Mouse (Mus musculus) cerebellum, adult 9-10 months (tissue): ENCODE results near the gene Unk.

Experiments used
- DNase-seq: peaks from one replicate; pipeline ENCODE4 v3.0.0; 2022

The Unk gene

DNA sequence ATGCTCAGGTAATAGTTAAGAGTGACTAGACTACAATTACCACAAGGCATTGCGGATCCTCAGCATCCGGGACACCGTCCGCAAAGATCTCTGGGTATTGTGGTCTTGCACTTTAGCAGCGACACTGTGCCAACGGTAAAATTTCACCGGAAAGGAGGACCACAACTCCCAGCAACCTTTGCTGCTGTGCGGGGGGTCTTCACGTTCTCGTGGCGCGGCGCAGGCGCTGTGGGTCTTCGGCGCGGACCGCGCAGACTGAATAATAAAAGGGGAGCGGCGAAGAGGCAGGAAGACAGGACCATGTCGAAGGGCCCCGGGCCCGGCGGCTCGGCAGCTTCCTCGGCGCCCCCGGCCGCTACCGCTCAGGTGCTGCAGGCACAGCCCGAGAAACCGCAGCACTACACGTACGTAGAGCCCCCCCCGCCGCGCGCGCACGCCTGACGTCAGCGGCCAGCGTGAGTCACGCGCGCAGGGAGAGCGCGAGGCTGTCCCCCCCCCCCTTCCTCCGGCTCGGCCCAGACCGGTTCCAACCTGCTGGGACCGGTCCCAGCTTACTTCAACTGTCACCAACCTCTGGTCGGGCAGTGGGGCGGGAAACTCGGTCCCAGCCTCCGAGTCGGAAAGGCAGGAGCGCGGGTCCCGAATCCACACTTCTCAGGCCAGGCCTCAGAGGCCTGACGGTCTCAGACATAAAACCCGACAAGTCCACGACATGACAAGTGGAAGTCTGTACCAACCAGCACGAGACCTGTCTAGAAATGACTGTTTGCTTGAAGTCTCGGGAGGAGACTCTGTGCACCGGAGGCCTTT lies at the start of gene Unk:
Unk (plus strand) TSS at position 235 of the 810 bp plus-strand sequence.
- peak; percentile 100 for DNase-seq

DNA sequence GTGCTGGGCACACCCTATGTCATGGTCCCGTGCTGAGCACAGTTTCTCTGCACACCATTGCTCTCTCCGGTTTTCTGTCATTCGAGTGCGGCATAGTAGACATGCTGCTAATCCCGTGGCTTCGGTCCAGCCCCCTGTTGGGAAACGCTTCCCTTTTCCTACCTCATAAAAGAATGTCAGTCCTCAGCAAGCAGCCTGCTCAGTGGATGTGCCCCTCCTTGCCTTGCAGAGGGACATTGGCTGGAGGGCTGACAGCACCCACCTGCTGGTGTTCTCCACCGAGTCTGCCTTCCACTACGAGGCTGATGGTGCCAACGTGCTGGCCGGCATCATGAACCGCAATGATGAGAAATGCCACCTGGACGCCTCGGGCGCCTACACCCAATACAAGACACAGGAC lies 47.6 kb upstream of the Unk start:
- DNase-seq, result peak; percentile 61

DNA sequence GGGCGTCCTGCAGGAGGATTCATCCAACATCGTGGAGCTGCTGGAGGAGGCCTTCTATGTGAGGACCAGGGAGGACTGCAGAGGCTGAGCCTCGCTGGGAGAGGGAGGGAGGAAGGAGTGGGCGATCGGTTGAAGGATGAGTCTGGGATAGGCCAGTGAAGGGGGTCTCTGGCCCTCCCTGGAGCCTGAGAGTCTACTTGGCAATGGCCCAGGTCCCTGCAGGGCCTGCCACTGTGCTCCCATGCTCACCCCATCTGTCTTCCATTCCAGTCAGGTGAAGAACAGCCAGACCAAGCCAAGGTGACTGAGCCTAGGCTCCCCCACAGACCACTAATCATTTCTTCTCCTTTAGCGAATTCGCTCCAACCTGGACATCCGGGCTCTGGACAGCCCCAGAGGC lies 46.8 kb upstream of the Unk start:
- no peak for DNase-seq

DNA sequence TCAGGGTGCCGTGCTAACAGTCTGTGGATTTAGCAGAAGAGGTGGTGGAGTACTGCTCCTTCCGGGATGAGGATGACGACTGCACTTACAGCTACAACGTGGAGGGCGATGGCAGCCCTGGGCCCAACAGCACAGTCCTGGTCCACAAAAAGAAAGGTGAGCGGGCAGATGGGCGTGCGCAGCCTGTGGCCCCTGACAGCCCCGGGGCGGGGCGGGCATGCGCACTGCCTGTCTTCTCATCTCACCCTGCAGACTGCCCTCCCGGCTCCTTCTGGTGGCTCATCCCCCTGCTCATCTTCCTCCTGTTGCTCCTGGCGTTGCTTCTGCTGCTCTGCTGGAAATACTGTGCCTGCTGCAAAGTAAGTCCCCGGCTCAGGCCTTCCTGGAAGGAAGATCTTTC lies 40.4 kb upstream of the Unk start:
- no peak for DNase-seq

DNA sequence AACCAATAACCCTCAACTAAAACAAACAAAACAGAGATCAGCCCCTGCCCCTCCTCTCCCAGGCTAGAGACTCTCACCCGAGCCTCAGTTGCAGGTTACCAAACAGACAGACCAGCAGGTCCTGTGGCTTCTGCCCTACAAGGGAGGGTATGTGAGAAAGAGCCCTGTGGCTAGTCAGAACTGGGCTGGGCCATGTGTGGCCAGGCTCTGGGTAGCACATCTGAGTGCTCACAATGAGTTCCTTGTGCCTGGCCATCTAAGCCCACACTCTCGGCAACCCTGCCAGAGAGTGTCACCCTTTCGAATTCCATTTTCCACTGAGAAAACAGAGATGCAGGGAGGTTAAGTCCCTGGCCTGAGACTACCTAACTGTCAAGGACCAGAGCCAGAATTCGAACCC lies 38.0 kb upstream of the Unk start:
- no peak for DNase-seq

DNA sequence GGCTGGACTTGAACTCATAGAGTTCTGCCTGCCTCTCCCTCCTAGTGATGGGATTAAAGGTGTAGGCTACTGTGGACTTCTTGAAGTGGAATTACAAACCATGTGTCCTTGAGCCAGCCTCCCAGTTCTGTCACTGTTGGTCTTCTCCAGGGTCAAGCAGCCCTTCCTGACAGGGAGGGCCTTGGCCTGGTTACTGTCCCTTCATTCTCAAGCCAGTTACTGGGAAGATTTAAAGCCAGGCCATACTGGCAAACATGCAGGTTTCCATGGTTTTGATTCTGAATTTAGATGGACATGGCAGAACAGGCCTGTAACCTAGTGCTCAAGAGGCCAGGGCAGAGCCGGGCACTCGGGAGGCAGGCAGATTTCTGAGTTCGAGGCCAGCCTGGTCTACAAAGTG lies 34.9 kb upstream of the Unk start:
- no peak for DNase-seq

DNA sequence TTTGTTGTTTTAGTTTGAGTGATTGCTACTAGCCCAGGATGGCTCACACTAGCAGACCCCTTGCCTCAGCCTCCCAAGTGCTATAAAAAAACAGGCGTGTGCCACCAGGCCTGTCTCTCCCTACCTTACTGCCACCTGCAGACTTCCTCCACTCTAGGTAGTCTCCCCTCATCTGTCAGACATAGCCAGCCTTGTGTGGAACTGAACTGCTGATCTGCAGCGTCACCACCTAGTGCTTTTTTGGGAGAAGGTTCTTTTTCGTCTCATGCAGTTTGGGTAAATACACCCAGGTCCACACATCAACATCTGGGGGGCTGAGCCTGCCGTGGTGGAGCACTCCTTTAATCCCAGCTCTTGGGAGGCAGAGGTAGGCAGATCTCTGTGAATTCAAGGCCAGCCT lies 33.1 kb upstream of the Unk start:
- DNase-seq, result no peak

DNA sequence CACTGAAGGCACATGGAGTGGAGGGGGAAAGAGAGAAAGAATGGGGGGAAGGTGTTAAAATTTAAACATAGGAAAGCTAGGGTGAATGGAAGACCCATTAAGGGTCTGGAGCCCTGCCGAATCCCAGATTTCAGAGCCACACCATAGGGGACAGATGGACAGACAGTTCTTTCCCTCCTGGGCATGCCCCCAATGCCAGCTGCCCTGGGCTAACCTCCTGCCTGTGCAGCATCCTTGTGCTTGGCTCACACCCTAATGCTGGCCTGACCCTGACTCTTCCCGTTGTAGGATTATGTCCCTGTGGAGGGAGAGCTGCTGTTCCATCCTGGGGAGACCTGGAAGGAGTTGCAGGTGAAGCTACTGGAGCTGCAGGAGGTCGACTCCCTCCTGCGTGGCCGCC lies 32.5 kb upstream of the Unk start:
- no peak for DNase-seq

DNA sequence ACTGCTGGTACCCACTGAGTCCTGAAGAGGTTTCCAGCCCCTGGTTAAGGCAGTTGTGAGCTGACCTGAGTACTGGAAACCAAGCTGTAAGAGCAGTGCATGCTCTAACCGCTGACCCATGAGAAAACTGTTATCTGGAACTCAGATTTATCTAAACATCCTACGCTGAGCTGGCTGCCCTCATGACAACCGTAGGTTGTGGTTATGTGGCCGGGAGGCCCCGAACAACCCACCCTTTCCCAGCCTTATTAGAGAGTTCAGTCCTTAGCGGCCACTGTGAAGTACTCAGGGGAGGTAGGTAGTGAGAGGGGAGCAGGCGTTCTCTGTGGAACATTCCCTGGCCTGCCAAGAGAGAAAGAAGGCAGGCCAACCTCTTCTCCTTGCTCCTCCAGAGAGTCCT lies 31.1 kb upstream of the Unk start:
- no peak for DNase-seq

DNA sequence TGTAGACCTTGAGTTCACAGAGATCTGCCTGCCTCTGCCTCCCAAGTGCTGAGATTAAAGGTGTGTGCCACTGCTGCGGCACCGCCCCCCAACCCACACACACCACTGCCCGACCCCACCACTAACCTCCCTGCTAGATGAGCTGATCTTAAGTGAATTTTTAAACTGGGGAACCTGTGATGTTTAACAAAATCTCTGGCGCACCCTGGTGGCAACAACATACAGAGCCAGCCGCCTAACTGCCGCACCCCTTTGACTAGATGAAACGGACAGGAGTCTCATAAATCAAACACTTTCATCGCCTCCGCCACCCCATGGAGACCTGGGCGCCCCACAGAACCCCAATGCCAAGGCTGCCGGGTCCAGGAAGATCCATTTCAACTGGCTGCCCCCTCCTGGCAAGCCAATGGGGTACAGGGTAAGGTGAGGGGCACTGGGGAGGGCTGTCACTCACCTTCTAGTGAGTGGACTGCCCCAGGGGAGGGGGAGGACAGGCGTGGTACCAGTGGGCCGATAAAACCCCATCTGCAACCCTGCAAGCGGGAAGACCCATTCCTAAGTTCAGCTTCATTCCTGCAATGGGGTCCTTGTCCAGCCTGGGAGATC lies 30.5 kb upstream of the Unk start:
- peak; percentile 88 for DNase-seq

DNA sequence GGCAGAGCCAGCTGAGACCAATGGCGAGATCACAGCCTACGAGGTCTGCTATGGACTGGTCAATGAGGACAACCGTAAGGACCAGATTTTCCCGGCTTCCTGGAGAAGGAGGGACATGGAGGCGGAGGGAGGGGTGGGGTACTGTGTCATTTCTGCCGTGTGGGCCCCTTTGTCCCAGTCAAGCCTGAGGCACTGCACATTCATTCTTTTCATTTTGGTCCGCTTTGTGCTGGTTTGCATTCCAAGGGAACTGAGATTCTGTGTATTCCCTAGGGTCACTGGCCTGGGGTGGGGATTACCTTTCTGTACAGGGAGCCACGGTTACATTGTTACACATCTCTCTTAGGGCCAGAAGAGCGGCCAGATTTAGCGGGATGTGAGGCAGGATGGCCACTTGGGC lies 29.5 kb upstream of the Unk start:
- no peak for DNase-seq

DNA sequence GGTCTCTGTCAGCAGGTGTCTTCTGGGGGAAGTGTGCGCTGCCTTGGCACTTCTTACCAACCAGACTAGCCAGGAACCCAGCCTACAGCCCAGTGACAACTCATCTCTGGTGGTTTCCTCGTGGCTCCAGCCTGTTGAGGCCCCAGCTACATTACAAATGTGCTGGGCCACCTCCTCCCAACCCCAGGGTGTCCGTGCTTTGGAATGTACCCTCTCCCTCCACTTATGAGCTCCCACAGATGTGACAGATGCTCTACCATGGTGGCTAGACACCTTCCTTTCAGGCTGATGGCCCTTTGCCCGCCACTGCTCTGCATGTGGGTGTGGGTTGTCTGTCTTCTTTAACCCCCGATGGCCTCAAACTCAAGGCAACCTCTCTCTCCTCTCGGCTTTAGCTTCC lies 28.4 kb upstream of the Unk start:
- DNase-seq, result no peak

DNA sequence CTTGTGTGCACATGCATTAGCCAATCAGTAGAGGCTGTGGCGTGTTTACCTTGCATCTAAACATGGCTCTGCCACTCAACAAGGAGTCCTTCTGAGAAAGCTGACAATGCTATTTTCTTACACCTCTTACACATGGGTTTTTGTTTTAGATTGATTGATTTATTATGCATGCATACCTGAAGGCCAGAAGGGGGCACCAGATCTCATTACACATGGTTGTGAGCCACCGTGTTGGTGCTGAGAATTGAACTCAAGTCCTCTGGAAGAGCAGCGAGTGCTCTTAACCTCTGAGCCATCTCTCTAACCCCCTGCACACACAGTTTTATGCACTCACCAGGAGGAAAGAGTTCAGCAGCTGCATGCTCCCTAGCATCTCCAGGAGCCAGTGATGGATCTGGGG lies 27.2 kb upstream of the Unk start:
- no peak for DNase-seq

DNA sequence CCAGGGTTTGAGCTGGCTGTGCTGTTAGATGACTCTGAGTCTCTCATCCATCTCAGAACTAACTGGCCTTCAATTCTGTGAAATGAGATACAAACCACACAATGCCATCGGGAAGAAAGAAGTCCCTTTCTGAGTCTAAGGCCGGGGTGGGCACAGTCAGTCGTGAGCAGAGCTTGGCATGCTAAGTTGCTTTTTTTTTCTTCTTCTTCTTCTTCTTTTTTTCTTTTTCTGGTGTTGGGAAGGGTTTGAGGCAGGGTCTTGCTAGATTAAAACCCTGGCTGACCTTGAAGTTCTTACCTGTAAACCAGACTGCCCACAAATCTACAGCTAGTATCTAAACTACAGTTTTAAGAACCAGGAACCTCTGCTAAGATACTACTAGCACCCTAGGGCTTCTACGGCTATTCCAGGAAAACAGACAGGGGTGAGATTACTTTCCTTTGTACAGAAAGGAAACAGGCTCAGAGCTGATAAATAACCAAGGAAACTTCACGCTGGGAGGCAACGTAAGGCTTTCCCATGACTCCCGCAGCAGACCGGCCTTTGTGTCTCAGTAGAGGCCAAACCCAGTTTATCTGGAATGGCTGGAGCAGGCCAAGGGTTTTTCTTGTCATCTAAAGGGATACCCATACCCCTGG lies 25.8 kb upstream of the Unk start:
- DNase-seq, result no peak

DNA sequence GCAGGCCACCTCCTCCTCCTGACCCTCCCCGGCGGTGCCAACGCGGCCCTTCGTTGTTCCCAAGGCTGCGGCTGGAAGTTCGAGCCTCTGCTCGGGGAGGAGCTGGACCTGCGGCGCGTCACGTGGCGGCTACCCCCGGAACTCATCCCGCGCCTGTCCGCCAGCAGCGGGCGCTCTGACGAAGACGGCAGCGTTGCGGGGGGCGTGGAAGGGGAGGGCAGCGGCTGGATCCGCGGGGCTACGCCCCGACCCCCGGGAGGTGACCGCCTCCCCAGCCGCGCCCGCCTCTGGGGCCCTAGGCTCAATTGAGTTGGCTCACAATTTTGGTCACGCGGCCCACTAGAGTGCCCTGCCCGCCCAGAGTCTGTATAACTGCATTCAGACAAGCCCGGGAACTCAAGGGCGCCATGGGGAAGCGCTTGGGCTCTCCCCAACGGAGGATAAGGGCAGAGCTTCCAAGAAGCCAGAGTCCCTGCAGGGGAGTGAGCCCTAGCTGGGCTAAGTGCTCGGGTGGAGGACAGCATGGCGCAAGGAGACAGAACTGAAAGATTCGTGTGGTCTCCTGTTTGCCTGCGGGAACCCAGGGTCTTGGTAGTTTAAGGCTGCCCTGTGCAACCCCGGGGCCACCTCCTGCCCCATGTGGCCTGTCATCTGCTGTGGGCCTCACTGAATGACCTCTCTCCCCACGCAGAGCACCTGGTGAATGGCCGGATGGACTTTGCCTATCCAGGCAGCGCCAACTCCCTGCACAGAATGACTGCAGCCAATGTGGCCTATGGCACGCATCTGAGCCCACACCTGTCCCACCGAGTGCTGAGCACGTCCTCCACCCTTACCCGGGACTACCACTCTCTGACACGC lies 25.1 kb upstream of the Unk start:
- no peak for DNase-seq

DNA sequence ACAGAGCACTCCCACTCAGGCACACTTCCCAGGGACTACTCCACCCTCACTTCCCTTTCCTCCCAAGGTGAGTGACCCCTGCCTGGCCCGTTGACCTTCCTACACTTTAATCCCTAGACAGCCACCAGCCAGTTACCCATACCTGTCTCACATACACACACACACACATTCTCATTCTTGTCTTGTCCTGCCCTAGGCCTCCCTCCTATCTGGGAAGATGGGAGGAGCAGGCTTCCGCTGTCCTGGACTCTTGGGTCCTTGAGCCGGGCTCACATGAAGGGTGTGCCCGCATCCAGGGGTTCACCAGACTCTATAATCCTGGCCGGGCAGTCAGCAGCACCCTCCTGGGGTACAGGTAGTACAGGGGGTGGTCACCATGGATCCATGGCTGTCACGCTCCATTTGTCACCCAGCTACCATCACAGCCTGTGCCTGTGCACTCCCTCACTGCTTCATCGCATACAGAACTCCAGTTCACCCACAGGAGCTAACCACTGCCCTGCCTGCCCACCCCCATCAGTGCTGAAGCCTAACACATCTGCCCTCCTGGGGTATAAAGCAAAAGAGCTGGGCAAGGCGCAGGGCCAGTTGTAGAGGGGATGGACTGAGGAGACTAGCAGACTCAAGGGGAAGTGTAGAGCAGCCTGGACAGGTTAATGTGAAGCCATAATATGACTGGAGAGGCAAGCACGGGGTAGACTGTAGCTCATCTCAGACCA lies 24.3 kb upstream of the Unk start:
- DNase-seq, result no peak

DNA sequence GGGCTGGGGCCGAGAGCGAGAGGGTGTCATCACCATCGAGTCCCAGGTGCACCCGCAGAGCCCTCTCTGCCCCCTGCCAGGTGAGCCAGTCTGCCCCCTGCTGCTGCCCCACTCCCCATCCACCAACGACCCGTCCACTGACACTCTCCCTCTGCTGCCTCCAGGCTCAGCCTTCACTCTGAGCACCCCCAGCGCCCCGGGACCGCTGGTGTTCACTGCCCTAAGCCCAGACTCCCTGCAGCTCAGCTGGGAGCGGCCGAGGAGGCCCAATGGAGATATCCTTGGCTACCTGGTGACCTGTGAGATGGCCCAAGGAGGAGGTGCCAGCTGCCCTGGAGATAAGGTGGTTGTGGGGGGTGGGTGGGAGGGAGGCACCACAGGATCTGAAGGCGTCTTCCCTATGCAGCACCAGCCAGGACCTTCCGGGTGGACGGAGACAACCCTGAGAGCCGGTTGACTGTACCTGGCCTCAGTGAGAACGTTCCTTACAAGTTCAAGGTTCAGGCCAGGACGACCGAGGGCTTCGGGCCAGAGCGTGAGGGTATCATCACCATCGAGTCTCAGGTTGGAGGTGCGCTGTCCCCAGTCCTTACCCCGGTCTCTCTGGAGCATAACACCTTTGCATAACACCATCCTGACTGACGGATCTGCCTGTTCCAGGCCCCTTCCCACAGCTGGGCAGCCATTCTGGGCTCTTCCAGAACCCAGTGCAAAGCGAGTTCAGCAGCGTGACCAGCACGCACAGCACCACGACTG lies 22.8 kb upstream of the Unk start:
- DNase-seq, result peak; percentile 46

DNA sequence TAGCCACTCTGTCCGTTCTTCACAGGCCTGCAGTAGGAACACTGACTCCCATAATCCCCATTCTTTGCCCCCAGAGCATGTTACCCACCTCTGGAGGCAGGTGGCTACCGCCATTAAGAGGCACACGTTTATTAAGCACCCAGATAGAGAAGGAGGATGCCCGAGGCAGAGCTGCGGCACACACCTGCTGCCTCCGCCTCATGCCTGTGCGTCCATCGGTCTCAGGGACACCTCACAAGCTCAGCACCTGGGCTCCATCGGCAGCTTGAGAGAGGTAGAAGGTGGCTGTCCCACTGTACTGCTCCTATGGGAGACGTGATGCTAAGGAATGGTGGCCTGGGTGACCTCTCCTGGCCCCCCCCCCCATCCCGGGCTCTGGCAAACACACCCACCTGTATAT lies 21.7 kb upstream of the Unk start:
- peak; percentile 58 for DNase-seq

DNA sequence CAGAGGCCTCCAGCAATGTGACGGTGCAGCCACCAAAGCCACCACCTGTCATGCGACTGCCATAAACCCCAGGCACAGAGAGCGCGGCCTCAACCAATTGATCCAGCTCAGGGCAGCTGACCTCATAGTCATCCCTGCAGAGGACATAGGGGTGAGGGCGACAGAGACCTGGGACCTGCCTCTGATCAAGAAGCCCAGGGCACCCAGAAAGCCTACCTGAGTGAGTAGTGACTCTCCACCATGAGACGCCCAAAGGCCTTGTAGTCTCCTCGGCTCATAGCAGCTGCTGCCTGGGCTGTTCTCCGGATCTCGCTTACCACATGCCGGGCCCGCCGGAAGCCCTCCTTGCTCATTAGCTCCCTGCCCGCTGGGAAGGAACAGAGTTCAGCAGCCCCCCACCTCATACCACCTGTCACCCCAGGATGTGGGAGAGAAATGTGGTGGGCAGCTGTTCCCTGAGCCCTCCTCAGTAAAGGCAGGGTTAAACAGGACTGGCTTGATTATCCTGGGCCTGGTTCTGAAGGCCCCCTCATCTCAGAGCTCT lies 21.2 kb upstream of the Unk start:
- DNase-seq, result no peak

DNA sequence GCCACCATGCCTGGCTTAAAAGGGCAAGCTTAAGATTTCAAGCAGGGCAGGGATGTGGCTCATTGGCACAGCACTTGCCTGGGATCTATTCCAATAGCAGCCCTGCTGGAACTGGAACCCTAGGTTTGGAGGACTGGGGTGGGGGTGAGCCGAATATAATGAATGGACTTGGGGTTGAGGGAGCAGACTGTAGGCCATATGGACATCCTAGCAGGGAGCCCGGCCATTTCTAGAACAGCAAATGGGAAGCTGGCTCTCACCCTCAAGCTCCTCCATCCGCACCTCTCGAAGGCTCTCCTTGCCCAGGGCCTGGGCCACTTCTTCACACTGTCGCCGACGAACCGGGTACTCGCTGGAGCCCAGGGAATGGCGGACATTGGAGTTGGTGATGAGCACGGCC lies 20.5 kb upstream of the Unk start:
- peak; percentile 98 for DNase-seq

DNA sequence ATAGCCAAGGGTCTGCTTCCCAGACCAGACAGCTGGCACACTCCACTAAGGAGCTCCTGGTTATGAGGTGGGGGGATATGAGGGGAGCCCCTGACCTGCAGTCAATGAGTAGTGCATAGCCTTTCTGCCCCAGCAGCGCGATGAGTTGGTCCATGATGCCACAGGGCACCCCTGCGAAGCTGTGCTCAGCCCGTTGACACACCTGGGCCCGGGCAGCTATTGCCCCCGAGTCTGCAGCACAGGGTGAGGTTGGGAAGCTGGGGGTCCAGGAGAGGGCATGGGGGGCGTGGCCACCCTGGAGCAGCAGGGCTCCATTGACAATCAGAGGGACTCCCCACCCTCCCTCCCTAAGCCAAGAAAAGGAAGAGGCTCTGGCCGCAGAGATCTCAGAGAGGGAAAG lies 20.0 kb upstream of the Unk start:
- peak; percentile 66 for DNase-seq

DNA sequence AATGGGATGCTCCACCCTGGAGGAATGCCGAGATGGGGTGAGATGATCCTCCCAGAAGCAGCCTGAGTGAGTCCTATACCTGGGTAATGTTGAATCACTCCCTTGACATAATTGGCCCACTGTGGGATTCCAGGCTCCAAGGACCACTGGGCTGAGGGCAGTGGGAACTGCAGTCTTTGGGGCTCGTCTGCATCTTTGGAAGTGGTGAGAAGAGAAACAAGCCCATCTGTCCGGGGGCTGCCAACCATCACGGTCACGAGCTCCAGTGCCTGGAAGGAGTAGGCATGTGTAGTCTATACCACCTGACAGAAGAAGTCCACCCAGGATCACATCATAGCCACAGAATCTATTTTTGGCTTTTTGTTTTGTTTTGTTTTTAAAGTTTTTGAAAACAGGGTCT lies 19.2 kb upstream of the Unk start:
- DNase-seq, result peak; percentile 50
